Mouse (Mus musculus): ENCODE results near the gene Smyd3.

Gene Smyd3

GRCm38 (mm10) chr1:179516941-179517712, 714 bp downstream of the Smyd3 start:
- no peak for DNase-seq (ENCODE audit: low spot score)

DNA sequence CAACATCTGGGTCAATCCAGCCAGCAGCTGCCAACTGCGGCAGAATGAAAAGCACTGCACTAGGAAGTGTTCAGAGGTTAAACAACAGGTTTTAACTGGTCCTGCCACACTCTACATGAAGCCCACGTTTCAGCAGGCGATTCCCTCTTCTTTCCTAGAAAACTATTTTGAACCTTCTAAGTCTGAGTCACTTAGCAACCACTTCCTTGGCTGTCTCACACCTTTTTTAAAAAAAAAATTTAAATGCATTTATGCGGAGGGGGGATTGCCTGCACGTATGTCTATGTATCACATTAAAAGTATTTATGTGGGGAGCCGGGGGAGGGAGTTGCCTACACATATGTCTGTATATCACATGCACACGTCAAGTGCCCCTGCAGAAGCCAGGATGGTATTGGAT, 5.9 kb downstream of the Smyd3 start:
- no peak for DNase-seq (ENCODE audit: low spot score)

- DNase-seq (ENCODE audit: low spot score), result no peak
Measured at GRCm38 (mm10) chr1:179510546-179511340, 7.1 kb downstream of the Smyd3 start.

DNA sequence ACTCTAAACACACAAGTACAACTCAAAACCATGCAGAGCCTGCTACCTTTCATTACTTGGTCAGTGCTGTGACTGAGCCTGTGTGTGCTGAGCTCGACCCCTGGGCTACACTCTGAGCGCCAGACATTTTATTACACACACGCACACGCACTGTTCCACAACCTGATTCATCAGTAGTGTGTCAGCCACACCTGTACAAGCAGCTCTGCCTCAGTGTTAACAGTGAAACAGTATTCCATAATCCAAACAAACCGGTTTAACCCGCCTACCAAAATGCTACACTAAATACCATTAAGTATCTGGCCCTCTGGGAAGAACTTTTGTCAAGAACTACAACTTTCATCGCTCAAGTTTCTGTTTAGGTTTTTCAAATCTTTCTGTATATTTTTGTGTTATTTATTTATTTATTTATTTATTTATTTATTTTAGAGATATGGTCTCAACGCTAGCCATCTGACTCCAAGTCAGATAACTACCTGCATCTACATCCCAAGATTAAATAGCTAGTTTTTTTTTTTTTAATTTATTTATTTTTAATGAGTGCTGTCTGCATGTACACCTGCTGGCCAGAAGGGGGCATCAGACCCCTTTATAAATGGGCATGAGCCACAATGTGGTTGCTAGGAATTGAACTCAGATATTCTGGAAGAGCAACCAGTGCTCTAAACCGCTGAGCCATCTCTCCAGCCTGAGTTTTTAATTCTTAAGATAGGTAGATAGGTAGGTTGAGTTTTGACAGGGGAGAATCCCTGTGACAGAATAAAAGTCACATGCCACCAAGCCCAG, 11.1 kb downstream of the Smyd3 start:
- no peak for DNase-seq (ENCODE audit: low spot score)

DNA sequence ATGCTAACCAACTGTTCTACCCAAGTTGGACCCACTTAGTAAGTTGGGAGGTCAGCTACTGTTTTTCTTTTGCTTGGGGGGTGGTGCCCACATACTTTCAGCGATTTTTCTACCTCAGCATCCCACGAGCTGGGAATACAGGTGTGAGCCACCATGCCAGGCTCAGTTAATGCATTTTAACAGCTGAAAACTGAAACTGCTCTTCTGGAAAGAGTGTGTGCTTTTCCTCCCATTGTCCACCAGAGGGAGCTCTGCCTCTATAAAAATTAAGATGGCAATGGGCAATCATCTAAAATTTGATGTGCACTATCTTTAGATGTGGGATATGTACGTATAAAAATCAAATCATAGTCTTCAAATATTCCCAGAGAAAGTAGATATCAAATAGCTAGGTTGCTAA, 15.3 kb downstream of the Smyd3 start:
- no peak for DNase-seq (ENCODE audit: low spot score)

DNA sequence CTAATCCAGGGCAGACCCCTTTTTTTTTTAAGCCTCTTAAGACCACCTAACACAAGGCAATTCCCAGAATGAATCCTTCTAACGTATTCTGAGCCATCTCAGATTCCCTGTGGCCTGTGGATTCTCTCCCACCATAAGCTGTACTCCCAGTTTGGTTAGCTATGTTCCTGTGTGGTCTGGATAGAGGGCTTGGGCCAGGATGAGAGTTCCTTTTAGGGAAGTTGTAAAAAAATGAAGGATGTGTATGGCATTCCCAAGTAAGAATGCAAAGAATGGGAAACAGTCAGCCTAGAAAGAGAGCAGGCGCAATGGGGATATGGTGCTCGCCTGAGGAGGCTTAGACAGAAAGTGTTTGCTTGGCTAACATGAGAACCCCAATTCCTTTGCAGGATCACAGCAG, 18.6 kb downstream of the Smyd3 start:
- no peak for DNase-seq (ENCODE audit: low spot score)

DNA sequence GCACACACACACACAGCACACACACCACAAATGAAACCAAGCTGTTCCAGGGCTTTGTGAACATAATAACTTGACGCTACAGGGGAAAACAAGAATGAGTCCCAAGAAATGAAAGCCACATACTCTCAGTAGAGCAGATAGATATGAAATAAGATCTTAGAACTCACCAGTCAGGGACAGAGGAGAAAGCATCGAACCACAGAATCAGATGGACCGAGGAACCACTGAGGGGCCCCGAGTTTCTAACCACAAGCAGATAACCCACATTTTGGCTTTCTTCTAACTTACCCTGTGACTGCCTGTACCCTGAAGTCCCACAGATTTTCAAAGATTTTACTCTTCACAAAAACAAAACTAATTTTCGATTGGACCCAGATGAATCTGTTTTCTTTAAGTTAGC, 24.9 kb downstream of the Smyd3 start:
- DNase-seq (ENCODE audit: low spot score), result no peak

- DNase-seq (ENCODE audit: low spot score), result no peak
Measured at GRCm38 (mm10) chr1:179488520-179488919, 29.3 kb downstream of the Smyd3 start.

- no peak for DNase-seq (ENCODE audit: low spot score)
Measured at GRCm38 (mm10) chr1:179487990-179488389, 29.9 kb downstream of the Smyd3 start.

DNA sequence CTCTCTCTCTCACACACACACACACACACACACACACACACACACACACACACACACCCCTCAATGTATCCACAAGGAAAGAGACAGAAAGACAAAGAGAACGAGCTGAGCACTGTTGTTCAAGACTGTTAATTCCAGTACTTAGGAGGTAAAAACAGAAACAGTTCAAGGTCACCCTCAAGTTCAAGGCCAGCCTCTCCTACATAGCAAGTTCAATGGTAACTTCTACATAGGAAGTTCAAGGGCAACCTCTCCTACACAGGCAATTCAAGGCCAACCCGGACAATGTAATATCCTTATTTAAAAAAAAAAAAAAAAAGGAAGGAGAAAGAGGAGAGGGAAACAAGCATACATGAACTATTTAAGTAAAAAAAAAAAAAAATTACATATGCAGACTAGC, 30.6 kb downstream of the Smyd3 start:
- no peak for DNase-seq (ENCODE audit: low spot score)

DNA sequence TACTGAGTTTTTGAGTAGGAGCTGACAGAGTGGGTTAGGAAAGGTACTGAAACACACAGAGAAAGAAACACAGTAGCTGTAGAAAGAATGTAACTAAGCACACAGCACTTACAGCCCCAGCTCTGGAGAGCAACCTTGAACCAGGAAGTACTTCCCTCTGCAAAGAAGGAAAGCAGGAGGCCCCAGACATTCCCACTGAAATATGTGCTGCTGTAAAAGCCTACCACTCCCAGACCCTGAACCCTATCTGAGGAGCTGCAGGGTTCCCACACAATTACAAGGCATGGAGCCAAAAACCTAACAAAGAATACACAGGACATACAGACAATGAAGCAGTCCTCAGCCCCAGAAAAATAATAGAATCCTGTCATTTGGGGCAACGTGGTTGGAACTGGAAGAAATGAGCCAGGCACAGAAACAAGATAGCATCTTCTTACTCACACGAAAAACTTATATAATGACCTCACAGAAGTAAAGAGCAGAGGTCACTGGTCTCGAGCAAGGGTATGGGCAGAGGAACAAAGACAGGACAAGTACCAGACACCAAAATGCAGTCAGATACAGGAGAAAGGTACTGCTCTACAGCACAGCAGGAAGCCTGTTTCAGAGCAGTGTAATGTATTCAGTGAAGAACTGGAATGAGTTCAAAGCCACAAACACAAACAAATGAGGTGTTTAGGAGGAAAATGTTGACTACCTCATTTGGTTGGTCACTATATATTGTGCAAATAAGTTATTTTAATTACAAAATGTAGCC, 31.9 kb downstream of the Smyd3 start:
- no peak for DNase-seq (ENCODE audit: low spot score)

- DNase-seq (ENCODE audit: low spot score), result no peak
Measured at GRCm38 (mm10) chr1:179480862-179481261, 37.0 kb downstream of the Smyd3 start.

GRCm38 (mm10) chr1:179477157-179477902, 40.5 kb downstream of the Smyd3 start:
- DNase-seq (ENCODE audit: low spot score), result peak; percentile 63

- DNase-seq (ENCODE audit: low spot score), result no peak
Measured at GRCm38 (mm10) chr1:179476461-179477156, 41.2 kb downstream of the Smyd3 start.

GRCm38 (mm10) chr1:179474776-179475175, 43.1 kb downstream of the Smyd3 start:
- no peak for DNase-seq (ENCODE audit: low spot score)

DNA sequence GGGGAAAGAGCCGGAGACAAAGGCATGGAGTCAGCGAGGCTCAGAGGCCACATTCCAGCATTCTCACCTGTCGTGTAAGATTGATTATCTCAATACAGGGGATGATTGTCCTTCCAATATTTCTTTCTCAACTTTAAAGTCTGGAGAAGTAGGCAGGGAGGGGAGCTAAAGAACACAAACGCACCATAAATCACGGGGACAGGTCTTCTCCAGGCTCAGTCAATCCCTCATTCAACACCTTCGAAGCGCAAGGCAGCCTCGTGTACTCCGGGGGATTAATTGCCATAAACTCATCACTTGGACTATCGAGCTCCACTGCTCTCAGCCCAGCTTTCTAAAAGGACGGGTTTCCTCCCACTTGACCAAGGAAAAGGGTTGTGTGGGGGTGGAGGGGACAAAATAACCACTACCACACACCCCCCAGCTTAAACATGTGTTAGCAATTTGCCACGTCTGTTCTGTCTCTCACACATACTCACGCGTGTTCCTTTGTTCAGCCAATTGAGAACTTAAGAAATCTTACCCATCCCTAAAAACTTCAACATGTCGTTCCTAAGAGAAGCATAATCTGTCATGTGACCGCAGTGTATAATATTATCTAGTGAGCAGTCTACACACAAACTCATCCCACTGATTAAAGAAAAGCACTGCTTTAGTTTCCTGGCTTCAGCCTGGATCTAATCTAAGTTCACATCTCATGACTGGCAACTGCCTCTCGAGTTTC, 43.8 kb downstream of the Smyd3 start:
- no peak for DNase-seq (ENCODE audit: low spot score)

GRCm38 (mm10) chr1:179467970-179468369, 49.9 kb downstream of the Smyd3 start:
- DNase-seq (ENCODE audit: low spot score), result no peak

DNA sequence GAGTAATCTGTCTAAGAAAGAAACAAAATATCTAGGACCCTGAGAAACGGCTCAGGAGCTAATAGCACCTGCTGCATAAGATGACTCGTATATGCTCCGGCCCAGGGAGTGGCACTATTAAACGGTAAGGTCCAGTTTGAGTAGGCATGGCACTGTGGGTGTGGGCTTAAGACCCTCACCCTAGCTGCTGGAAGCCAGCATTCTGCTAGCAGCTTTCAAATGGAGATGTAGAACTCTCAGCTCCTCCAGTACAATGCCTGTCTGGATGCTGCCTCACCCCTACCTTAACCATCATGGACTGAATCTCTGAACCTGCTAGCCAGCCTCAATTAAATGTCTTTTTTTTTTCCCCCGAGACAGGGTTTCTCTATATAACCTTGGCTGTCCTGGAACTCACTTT, 55.5 kb downstream of the Smyd3 start:
- DNase-seq (ENCODE audit: low spot score), result no peak

- no peak for DNase-seq (ENCODE audit: low spot score)
Measured at GRCm38 (mm10) chr1:179461019-179461814, 56.6 kb downstream of the Smyd3 start.

Measured in ovary, postnatal 14 days (tissue).